Mouse (Mus musculus) small intestine, adult 2 months (tissue): ENCODE results near the gene Mttp.

Source experiments
- CTCF ChIP-seq: fragments of 200-500 bp; IDR thresholded peaks from 2 replicates; pipeline ENCODE4 v1.5.1; 2012; ENCODE audit warnings: low read depth, mild to moderate bottlenecking, control low read depth, inconsistent platforms, low read length, moderate library complexity, mixed read lengths; ENCODE audit not compliant: insufficient replicate concordance, insufficient read length; ENCODE audit errors: extremely low read depth
- POLR2A ChIP-seq: fragments of 200-500 bp; IDR thresholded peaks from 2 replicates; pipeline ENCODE4 v1.6.1; 2012; ENCODE audit warnings: low read depth, mild to moderate bottlenecking, control low read depth, inconsistent platforms, low read length, moderate library complexity

DNA sequence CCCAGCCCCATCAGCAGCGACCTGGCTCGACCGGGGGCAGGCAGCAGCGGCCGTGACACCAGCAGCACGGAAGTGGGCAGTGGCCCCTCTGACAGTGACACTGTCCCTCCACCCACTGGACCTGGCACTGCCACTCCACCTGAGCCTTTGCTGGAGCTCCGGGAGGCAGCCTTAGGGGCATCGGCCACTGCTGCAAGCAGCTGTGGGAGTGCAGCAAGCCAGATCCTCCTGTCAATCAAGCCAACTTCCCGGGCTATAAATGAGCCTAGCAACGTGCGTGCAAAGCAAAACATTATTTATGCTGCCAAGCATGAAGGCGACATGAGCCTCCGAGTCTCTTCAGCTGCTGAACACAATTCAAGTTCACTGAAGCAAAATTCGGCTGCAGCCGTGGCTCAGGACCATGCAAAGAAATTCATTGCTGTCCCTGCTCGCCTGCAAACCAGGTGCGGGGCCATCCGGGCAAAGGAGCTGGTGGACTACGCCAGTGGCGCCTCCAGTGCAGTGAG lies 78.4 kb downstream of the Mttp start:
- TF ChIP-seq CTCF (no peak), POLR2A (no peak)
